Mouse (Mus musculus): ENCODE results near the gene Gemin4. TPM values are rescaled to one million over a fixed set of nuclear protein-coding genes. Genes with fewer than 3 reads are reported as not detected.

The Gemin4 gene
- polyA plus RNA-seq, 1 experiment from 2014 or later: 20.0 TPM

DNA sequence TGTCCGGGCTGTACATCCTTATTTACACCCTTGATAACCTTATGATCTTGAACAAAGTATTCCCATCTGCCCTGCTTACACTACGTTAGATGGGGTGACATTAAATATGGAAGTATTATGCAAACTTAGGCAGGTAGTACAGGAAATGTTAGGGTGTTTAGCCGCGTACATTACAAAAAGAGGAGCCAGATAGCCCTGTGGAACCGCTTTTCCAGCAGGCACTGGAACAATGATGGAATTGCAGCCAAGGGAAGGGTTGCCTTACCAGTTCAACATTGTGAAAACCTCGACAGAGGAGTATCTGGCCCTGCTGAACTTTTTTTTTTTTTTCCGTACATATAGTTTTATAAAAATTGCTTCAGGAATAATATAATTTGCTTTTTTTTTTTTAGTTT is 37.3 kb downstream of the Gemin4 start:
- WGBS: 16% methylated on average over 7 of the region's 7 CpGs
- ATAC-seq (ENCODE audit: extremely low read depth, insufficient number of reproducible peaks, low FRiP score, low TSS enrichment): no peak
- H3K27ac ChIP-seq (replicated peaks): 0 out of 2 replicates have a peak overlapping the region, but pooled peaks have one; percentile 55
- H3K4me2 ChIP-seq: peak overlapping the region; percentile 93
- no peaks in the 10 kb centered on the region for H3K9me3 ChIP-seq
- peak overlapping the region; percentile 85 for H3K9ac ChIP-seq
- H3K4me3 ChIP-seq: peak overlapping the region; percentile 77
- peaks cover 12% of the 10 kb centered on the region for H3K4me1 ChIP-seq
- no peaks in the 10 kb centered on the region for H3K27me3 ChIP-seq (replicated peaks)
- peaks cover 10% of the 10 kb centered on the region for H3K36me3 ChIP-seq

- Histone ChIP-seq H3K4me1 (peaks cover 12% of the 10 kb centered on the region), H3K9me3 (no peaks in the 10 kb centered on the region), H3K9ac (peak within 1 kb of the TSS; percentile 85), H3K27me3 (replicated peaks) (no peaks in the 10 kb centered on the region), H3K4me3 (peak within 1 kb of the TSS; percentile 77), H3K4me2 (peak within 1 kb of the TSS; percentile 93), H3K27ac (replicated peaks) (peak within 1 kb of the TSS; percentile 55), H3K36me3 (peaks cover 12% of the 10 kb centered on the region)
- WGBS: under 1% methylated on average over 37 of the region's 37 CpGs
- ATAC-seq (ENCODE audit: extremely low read depth, insufficient number of reproducible peaks, low FRiP score, low TSS enrichment): peak; percentile 63
Observed at GRCm38 (mm10) chr11:76179495-76180145, 37.8 kb downstream of the Gemin4 start, which contains the start of the genes Vps53 and Fam57a. Gene Vps53, minus strand, starts transcription at chr11:76179647. Gene Fam57a, plus strand, starts transcription at chr11:76179671.

- no peak for ATAC-seq (ENCODE audit: extremely low read depth, insufficient number of reproducible peaks, low FRiP score, low TSS enrichment)
- H3K4me2 ChIP-seq: peak overlapping the region; percentile 93
Observed at GRCm38 (mm10) chr11:76178726-76179494, 38.6 kb downstream of the Gemin4 start.

DNA sequence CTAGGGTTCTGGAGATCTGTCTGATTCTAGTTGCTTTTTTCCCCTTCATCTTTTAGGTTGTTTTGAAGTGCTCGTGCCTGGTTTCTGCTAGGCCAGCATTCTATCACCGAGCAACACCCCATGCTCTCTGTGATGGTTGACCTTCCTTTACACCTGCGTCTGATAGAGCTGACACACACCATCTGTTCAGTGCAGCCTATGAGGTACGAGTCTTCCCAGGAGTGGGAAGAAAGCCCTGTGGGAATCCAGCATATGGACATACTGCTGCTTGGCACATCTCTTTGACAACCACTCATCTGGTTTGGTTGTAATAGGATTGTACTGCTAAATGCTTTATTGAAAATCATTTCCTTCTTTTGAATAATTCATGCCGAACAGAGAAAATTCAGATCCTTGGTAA is 47.3 kb downstream of the Gemin4 start:
- WGBS: 65% methylated on average over 5 of the region's 5 CpGs
- no peaks in the 10 kb centered on the region for H3K27me3 ChIP-seq (replicated peaks)
- no peak overlapping the region for H3K27ac ChIP-seq (replicated peaks)
- H3K9me3 ChIP-seq: no peaks in the 10 kb centered on the region
- no peak for ATAC-seq (ENCODE audit: extremely low read depth, insufficient number of reproducible peaks, low FRiP score, low TSS enrichment)
- peaks cover 28% of the 10 kb centered on the region for H3K36me3 ChIP-seq
- H3K4me3 ChIP-seq: no peak overlapping the region
- H3K4me2 ChIP-seq: no peak overlapping the region
- H3K9ac ChIP-seq: no peak overlapping the region
- H3K4me1 ChIP-seq: peaks cover 6% of the 10 kb centered on the region

More at GRCm38 (mm10) chr11:76178726-76179494, 38.6 kb downstream of the Gemin4 start:
- Histone ChIP-seq H3K27me3 (replicated peaks) (no peaks in the 10 kb centered on the region), H3K9ac (peak overlapping the region; percentile 85), H3K9me3 (no peaks in the 10 kb centered on the region), H3K4me1 (peaks cover 12% of the 10 kb centered on the region), H3K4me3 (peak overlapping the region; percentile 77), H3K36me3 (peaks cover 19% of the 10 kb centered on the region), H3K27ac (replicated peaks) (peak overlapping the region; percentile 21)
- 1% methylated on average over 28 of the region's 28 CpGs for WGBS

DNA sequence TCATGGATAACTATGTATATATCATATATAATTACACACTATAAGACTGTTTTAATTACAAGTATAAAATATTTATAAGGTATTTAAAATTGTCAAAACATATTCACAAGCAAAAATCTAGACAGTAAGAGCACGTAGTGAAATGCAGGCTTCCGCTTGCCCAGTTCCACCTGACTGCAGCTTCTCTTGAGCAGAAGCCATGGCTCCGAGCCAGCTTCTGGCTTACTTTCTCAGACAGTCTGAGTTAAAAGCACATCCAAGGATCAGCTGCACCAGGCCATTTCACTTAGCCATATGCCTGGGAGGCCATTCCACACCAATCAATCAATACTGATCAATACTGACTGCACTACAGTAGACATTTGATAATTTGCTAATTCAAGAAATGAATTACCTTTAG is 48.5 kb downstream of the Gemin4 start:
- Histone ChIP-seq H3K27me3 (replicated peaks) (no peaks in the 10 kb centered on the region), H3K4me1 (peaks cover 6% of the 10 kb centered on the region), H3K4me3 (no peak overlapping the region), H3K27ac (replicated peaks) (no peak overlapping the region), H3K9me3 (no peaks in the 10 kb centered on the region), H3K9ac (no peak overlapping the region), H3K36me3 (peaks cover 29% of the 10 kb centered on the region), H3K4me2 (no peak overlapping the region)
- no peak for ATAC-seq (ENCODE audit: extremely low read depth, insufficient number of reproducible peaks, low FRiP score, low TSS enrichment)
- WGBS: 89% methylated on average over 3 of the region's 3 CpGs

DNA sequence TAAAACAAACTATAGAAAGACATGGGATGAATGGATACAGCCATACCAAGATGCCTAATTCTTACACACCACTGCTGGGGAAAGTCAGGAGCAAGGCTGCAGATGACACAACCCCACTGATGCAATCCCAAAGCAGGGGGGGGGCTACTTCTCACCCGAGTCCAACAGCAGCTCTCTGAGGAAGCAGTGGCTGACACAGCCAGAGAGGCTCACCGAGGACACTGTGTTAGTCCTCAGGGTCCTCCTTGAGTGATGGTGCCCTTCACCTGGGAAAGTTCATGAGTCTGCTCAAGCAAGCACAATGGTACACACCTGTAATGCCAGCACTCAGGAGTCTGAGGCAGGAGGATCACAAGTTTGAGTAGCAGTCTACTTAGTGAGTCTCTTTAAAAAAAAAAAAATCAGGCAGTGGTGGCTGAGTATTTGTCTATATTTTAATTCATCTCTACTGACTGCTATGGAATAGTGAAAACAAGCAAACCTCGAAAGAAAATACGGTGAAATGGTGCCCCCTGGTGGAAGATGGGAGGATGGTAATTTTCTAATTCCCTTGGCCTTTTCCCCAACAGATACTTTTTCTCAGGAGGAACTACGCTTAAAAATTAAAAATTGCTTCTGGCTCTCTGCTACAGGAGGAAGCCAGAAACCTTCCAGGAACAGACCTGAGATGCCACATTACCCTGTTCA is 50.2 kb downstream of the Gemin4 start:
- Histone ChIP-seq H3K9me3 (no peaks in the 10 kb centered on the region), H3K36me3 (peaks cover 29% of the 10 kb centered on the region), H3K4me2 (no peak overlapping the region), H3K27me3 (replicated peaks) (no peaks in the 10 kb centered on the region), H3K4me1 (peaks cover 6% of the 10 kb centered on the region), H3K27ac (replicated peaks) (no peak overlapping the region), H3K9ac (no peak overlapping the region), H3K4me3 (no peak overlapping the region)
- no peak for ATAC-seq (ENCODE audit: extremely low read depth, insufficient number of reproducible peaks, low FRiP score, low TSS enrichment)
- WGBS: 21% methylated on average over 5 of the region's 5 CpGs

- H3K4me3 ChIP-seq: no peak overlapping the region
- ATAC-seq (ENCODE audit: extremely low read depth, insufficient number of reproducible peaks, low FRiP score, low TSS enrichment): no peak
- peaks cover 6% of the 10 kb centered on the region for H3K4me1 ChIP-seq
- H3K27ac ChIP-seq (replicated peaks): no peak overlapping the region
- peaks cover 27% of the 10 kb centered on the region for H3K36me3 ChIP-seq
- no peaks in the 10 kb centered on the region for H3K27me3 ChIP-seq (replicated peaks)
- 92% methylated on average over 4 of the region's 4 CpGs for WGBS
- H3K9me3 ChIP-seq: no peaks in the 10 kb centered on the region
- H3K4me2 ChIP-seq: no peak overlapping the region
- H3K9ac ChIP-seq: no peak overlapping the region
Observed at GRCm38 (mm10) chr11:76166657-76167056, 50.8 kb downstream of the Gemin4 start.

Other genes with a start within 250 kb of the Gemin4 start
- not detected in 2 replicates for gene 1700016K19Rik, start 217.8 kb downstream of the Gemin4 start, polyA plus RNA-seq (2015; fragmentation: Nextera tagmentation; extraction: Ambion mirVana)
- 9.5 and 10.7 TPM in 2 replicates for gene Rflnb, start 189.9 kb downstream of the Gemin4 start, polyA plus RNA-seq (2015; fragmentation: Nextera tagmentation; extraction: Ambion mirVana)
- gene Vps53, start 38.0 kb downstream of the Gemin4 start, polyA plus RNA-seq (2015; fragmentation: Nextera tagmentation; extraction: Ambion mirVana): 28.4 and 31.8 TPM in 2 replicates
- 22.8 and 26.9 TPM in 2 replicates for gene Fam57a, start 38.0 kb downstream of the Gemin4 start, polyA plus RNA-seq (2015; fragmentation: Nextera tagmentation; extraction: Ambion mirVana)
- 0.91 and 1.5 TPM in 2 replicates for gene Dbil5, start 56 bp downstream of the Gemin4 start, polyA plus RNA-seq (2015; fragmentation: Nextera tagmentation; extraction: Ambion mirVana)
- gene Mrm3, start 26.1 kb upstream of the Gemin4 start, polyA plus RNA-seq (2015; fragmentation: Nextera tagmentation; extraction: Ambion mirVana): 21.1 and 24.2 TPM in 2 replicates
- 114 and 126 TPM in 2 replicates for gene Glod4, start 26.1 kb upstream of the Gemin4 start, polyA plus RNA-seq (2015; fragmentation: Nextera tagmentation; extraction: Ambion mirVana)
- gene Nxn, start 181.5 kb upstream of the Gemin4 start, polyA plus RNA-seq (2015; fragmentation: Nextera tagmentation; extraction: Ambion mirVana): 23.2 and 23.6 TPM in 2 replicates
- gene Timm22, start 189.3 kb upstream of the Gemin4 start, polyA plus RNA-seq (2015; fragmentation: Nextera tagmentation; extraction: Ambion mirVana): 78.6 and 92.4 TPM in 2 replicates

All from heart, embryonic 13.5 days (tissue).